Mouse (Mus musculus) urinary bladder, postnatal 4 days (tissue): Measurements from ENCODE around the gene Notch1.
A peak's percentile ranks its signal among the peaks of the same experiment; 100 is the strongest.

Experiments used
- DNase-seq, 2 experiments: peaks; one replicate each; pipeline ENCODE4 v3.0.0; 2021 to 2022; ENCODE audit warnings: low spot score in 2 of 2

Notch1 gene

DNA sequence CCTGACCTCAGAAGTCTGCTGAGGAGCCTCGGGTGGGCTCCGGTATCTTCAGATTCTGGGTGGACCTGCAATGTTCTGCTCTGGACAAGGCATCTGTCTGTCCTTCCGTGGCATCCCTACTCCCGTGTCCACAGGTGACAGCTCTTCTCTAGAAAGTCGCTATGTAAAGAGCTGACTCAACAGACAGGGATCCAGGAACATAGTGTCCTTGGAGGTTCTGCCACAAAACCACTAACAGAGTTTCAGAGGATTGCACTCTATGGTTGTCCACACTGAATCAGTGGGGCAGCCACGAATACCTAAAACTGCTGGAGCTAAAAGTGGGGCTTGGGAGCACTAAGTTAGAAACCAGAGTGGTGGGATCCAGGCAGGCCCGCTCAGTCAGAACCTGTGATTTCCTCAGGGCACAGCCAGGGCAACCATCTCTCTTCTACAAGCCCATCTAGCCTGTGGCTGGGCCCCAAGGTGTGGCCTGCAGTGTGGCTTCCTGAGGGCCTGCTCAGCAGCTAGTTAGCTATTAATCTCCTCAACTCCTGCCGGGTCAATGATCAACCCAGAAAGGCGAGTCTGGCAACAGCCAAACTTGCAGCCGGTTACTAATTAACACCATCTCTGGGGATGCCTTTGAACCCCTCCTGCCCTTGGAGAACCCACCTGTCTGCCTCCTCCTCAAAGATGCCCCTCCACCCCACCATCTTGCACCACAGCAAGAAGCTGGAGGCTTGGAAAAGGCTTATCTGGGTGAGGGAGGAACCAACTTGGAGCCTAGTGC, 34.6 kb downstream of the Notch1 start:
- no peak for DNase-seq

DNA sequence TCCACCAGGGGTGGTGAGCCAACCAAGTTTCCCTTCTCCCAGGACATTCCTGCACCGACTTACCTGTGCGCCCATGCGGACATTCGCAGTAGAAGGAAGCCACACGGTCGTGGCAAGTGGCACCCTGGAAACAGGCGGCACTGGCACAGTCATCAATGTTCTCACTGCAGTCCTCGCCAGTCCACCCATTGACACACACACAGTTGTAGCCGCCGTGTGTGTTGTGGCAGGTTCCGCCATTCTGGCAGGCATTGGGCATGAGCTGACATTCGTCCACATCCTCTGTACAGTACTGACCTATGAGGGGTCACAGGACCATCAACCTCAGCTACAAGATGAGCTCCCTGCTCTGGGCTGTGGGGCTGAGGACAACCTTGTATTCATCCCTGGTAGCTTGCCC, 35.6 kb downstream of the Notch1 start:
- no peak for DNase-seq

DNA sequence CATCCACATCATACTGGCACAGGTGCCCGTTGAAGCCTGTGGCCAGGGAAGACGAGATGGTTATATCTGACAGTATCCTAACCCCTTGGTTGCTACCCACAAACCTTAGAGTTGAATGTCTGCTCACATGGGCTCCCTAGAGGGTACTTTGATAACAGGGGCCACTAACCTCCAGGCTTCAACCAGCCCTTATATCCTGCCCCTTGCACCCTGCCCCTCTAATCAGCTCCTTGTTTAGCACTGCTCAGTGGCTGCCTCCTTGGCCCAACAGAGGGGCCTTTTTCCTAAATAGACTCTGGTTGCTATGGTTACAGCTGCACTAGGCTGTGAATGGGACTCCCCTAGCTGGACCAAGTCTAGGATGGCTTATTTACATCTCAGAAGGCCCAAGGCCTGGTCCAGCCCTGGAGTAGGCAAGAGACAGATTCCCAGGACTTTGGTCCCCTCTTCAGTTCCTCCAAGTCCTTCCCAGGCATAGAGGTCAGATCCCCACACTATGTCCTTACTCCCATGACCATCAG, 37.7 kb downstream of the Notch1 start:
- no peak for DNase-seq

DNA sequence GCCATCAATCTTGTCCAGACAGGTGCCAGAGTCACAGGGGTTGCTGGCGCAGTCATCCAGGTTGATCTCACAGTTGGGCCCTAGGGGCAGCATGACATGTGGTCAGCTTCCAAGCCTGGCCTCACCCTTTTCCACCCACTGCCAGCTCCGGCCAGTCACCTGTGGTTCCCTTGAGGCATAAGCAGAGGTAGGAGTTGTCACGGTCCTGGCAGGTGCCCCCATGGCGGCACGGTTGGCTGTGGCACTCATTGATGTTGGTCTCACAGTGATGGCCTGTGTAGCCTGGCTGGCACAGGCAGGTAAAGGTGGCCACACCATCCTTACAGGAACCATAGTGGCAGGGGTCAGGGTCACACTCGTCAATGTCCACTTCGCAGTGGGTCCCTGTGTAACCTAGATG, 38.6 kb downstream of the Notch1 start:
- DNase-seq, result no peak

DNA sequence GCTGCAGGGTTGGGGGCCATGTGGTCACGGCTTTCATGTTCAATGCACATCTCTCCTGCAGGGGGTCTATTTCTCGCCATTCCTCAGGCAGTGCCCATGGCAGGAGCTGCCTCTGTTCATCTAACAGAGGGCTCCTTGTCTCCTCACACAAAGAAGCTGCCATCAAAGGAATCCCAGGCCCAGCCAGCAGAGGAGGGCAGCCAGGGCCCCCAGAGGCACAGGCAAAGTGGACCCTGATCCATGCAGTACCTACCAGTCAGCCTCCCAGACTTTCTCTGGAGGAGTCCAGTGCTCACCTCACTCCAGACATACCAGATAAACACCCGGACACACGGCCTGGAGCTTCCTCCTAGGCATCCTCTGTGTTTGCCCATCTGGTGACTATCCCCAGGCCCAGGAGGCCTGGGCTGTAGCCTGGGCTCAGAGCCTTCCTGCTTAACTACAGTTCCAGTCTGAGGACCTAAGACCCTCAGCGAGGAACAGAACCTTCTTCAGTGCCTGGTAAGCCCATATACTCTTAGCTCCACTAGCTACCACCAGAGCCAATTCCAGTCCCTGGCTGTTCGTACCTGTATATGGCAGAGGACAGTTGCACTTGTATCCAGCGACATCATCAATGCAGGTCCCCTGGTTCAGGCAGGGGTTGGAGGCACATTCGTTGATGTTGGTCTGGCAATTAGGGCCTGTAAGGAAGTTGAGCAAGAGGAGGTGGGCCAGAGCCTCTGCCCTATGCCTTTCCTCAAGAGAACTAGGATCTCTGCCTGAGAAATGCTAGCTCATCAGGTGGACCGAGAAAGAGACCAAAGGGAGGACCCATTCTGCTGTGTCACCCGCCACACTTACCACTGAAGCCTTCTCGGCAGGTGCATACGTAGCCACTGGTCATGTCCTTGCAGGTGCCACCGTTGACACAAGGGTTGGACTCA, 40.7 kb downstream of the Notch1 start:
- no peak for DNase-seq

DNA sequence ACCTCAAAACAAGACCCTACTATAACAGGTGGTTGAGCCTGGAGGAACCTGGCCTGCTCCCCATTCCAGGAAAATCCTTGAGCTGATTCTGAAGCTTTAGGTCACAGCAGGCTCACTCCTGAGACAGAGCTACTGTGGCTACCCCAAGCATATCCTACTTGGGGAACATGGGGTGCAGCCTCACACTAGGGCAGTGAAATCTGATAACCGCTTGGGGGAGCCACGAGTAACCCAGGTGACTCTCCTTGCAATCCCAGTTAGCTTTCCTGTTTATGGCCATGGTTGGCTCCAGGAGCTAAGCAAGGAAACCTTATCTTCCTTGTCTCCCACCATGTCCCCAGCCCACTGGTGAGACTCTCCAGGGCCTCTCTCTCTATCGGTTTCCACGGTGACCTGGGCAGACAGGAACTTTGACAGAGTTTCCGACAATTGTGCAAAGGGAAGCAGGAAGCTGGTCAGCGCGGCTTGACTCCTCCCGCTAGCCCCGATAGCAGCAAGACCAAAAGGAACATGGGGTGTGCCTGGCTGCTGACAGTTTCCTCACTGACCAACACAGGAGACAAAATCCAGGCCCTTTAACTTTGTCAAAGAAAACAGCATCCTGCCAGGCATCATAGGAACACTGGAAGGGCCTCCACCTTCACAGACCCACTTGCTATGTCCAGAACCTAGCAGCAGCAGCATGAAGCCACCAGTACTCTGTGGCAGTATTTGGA, 41.5 kb downstream of the Notch1 start:
- DNase-seq, result no peak

DNA sequence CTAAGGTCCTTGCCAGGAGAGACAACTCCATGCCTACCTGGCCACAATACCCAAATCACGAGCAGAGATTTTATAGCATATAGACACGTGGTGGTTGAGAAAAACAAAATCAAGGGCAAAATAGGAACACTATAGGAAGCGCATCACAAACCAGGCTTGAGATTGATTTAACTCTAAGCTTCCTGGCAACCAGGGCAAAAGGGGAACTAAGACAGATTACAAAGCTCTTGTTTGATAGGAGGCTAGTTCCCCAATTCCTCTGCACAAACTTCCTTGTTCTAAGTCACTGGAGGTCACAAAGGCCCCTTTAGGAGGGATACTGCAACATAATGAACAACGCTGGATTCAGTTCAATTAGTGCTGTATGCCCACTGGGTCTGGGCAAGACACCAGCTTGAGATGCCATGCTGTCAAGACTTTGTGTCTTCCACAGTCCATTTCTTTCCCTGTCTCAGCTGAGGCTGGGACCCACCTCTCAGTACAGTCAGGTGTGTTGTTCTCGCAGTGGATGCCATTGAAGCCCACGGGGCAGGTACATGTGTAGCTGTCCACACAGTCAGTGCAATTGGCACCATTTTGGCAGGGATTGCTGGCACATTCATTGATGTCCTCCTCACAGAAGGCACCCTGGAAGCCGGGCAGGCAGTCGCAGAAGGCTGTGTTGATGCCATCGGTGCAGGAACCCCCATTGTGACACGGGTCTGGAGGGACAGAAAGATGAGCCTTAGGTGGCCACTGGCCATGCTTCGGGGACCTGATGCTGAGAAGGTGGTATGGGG, 44.0 kb downstream of the Notch1 start:
- DNase-seq, result no peak

DNA sequence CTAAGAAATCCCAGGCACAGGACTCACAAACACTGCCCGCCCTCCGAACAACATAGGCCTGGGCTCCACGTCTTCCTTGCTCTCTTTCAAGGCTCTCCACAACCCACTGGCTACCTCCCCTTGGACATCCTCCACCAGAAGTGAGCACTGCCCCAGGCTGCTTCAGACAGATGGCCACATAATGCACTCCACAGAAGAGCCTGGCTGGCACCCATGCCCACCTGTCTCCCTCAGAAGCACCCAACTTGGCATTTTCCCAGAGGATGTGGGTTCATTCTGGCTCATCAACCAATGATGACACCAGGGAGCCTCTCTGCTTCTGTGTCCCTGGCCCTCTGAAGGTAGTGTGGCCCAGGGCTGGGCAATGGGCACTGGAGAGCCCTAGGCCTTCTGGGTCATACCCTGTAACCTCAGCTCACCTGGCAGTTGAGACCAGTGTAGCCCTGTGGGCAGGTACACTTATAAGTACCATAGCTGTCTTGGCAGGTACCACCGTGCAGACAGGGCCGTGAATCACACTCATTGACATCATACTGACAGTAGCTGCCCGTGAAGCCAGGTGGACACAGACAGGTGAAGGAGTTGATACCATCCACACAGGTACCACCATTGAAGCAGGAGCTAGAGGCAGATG, 44.7 kb downstream of the Notch1 start:
- DNase-seq, result no peak

DNA sequence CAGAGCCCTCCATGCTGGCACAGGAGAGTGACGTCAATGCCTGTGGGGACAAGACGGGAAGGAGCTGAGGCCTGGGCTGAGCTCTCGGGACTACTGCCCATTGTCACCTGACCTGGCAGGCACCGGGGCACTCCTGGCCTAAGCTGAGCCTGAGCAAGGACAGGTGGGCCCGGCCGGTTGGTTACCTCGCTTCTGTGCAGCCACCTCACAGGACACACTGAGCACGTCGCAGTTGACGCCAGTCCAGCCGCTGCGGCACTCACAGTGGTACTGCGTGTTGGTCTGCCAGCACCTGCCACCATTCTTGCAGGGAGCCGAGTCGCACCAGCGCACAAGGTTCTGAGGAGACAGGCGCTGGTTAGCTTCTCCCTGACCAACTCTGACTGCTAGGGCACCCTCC, 45.5 kb downstream of the Notch1 start:
- no peak for DNase-seq

DNA sequence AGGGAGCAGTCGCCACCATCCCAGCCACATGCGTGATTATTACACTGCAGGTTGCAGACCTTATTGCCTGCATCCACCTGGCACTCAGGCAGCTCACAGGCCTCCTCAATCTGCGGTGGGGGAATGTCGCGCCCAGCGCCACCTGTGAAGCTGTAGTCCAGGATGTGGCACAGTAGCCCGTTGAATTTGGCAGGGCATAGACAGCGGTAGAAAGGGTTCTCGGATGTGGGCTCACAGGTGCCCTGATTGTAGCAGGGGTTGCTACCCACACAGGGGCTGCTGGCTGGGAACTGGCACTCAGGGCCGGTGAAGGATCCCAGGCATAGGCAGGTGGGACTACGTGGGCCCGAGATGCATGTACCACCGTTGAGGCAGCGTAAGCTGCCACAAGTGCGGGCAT, 48.1 kb downstream of the Notch1 start:
- DNase-seq, result no peak

DNA sequence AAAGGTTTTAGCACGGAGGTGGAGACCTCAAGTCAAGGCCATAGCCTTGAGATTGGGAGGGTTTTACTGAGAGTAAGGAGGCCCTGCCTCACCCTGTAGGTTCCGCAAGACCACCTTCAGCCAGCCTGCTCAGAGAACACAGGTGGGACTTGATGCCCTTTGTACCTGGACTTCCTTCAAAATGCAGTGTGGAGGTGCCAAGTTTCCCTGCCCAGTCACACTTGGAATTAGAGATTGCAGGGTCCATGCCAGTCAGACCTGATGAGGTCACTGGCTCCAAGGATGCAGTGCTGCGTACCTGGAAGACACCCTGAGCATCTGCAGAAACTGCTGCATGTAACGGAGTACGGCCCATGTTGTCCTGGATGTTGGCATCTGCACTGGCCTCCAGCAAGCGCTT, 53.1 kb downstream of the Notch1 start:
- DNase-seq, result no peak

DNA sequence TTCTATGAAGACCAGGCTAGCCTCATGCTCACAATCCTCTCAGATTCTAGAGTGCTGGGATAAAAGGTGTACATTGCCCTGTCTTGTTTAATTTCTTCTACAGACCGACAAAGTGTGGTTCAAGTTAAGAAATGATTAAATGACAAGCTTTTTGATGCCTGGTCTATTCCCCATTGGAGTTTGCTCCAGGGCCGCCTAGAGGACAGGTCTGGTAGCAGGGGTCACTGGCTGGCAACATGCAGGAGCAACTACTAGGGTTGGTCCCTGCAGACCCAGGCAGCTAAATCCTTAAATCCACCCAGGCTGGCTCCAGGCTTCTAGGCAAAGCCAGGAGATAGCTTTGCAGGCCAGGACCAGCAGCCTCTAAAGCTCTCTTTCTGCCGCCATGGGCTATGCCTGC, 53.5 kb downstream of the Notch1 start:
- no peak for DNase-seq

DNA sequence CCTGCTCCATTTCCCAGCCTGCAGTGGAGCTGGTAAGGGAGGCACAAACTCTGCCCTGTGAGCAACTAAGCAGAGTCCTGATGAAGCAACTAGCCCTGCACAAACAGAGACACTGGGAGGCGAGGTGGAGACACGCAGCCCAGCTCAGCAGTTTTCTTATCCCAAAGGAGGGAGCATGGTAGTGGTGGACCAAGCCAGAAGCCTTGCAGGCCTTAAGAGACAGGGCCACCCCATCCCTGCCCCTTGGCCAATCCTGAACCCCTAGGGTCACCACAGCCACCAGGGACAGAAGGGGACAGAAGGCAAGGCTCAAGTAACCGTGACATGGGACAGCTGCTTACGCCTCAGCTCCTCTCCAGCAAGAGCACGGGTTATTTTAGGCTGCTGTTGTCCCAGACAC, 54.8 kb downstream of the Notch1 start:
- no peak for DNase-seq

DNA sequence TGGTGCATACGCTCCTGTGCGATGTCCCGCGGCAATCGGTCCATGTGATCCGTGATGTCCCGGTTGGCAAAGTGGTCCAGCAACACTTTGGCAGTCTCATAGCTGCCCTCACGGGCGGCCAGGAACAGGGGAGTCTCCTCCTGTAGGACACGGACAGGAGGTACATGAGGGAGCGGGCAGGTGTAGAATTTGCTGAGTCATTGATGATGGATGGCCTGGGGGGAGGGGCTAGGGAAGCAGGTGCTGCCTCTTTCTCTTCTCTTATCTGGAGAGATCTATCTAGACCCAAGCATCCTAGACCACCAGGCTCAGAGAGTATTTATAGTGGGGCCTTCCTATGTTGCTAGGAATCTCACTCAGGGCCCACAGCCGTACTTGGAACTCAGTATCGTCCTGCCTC, 55.6 kb downstream of the Notch1 start:
- no peak for DNase-seq

DNA sequence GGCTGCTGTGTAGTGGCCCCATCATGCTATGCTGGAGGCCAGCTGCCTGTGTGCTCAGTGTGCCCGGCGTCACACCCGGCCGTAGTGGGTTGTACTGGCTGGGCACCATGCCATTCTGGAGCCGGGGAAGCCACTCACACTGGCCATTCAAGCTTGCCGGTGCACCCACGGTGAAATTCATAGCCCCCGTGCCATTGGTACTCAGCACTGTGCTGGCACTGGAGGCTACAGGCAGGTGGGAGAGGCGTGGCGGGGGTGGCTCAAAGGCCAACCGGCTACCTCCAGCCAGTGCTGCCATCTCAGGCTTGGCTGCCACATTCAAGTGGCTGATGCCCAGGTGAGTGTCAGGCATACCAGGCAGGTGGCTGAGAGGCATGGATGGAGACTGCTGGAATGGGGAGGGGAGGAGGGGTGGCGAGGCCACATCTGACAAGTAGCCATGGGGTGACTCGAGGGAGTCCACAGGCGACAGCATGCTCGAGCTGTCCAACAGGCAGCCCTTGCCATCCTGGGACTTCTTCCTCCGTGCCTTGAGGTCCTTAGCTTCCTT, 56.3 kb downstream of the Notch1 start:
- DNase-seq, result no peak

DNA sequence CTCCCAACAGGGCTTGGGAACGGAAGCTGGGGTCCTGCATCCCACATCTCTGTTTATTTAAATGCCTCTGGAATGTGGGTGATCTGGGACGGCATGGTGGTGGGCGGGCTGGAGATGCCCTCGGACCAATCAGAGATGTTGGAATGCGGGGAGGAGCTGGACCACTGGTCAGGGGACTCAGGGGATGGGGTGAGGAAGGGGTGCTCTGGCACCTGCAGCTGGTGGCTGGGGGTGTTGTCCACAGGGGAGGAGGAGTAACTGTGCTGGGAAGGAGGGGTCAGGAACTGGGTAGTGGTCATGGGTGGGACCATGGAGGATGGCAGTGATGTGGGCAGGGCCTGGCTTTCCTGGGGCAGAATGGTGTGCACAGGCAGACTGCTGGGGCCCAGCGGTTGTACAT, 57.0 kb downstream of the Notch1 start:
- DNase-seq, result no peak

DNA sequence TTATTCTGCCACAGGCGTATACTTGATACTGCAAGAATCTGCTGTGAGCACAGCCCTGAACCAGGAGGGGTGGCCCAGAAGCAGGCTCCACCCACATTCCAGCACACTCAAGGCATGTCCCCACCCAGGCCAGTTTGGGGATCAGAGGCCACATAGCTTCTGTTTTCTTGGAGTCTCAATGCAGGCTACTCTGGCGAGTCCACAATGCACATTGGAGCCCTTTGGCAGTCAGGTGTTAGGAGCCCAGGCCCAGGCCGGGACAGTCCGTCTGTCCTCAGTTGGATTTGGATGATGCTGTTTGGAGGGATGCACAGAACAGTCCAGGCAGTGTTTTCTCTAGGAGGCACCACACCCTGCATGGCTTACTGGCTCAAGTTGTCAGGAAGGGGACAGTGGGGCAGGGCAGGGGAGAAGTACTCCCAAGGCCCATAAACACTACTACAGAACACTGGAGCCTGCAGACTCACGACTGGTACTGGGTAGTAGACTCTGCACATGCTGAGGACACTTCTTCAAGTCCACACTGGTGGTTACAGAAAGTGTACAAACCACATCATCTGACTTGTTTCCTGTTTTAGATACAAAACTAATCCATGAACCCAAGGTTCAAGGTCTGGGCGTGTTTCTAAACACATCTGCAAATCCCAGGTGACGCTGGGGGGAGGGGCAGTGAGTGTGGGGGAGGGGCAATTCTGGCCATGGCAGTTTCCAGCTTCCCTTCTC, 57.9 kb downstream of the Notch1 start:
- peak in 1 of 2 experiments; percentile 60 for DNase-seq

DNA sequence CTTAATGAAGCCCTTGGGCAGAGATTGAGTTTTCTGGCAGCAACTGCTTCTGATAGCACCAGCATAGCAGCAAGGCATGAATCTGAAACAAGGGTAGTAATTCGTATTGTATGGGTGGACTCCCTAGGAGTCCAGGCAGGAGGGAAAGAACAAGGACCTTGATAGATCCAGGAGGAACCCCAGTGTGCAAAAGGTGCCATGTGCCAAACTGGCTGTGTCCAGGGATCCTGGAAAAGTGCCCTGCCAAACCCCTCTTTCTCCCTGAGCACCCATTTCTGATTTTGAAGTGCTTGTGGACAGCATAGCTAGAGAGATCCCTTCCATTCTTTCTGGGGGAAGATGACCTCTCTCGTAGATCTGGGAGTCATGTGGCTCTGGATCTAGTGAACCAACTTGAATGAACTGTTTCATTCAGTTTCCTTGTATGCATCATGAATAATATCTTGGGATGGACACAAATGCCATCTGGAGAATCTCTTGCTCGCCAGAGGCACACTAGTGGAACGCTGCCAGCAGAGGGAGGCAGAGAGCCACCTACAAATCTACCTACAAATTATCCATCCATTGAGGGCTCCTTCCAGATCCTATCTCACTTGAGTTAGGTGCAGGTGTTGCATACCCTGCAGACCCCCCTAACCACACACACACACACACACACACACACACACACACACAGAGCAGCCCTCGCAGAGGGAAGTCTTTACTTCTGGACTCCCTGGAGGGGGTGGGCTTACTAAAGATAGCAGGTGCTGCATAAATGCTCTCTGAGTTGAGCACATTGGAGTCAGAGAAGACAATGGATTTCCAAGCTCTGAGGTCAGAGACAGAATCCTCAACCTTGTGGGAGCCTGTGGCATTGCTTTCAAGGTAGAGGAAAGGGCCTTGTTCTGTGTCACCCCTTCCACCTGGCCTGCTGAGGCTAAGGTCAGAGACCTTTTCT, 67.1 kb downstream of the Notch1 start:
- peak in 1 of 2 experiments; percentile 76 for DNase-seq

DNA sequence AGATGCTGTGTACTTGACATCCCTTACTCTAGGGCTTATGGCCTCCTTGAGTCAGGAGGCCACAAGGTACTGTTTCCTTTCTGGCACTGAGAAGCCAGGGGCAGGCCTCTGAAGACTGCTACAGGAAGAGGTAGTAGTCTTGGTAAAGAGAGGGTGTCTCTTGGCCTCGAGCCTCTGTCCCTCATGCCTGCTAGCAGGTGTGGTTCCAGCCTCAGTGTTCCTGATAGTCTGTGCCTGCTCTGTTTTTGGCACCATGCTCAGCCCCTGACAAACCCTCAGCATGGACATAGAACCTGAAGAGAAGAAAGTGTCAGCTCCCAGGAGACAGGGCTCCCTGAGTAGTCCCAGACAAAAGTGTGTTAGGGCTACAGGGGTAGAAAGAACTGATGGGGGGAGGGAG, 69.0 kb downstream of the Notch1 start:
- DNase-seq, result no peak
